Mouse (Mus musculus) lung, adult 2 months (tissue): Measurements from ENCODE around the gene Taf3.

ENCODE experiments used
- CTCF ChIP-seq: fragments of 200-500 bp; IDR thresholded peaks from 2 replicates; pipeline ENCODE4 v1.5.1; 2011; ENCODE audit warnings: mild to moderate bottlenecking, low read length, control low read depth; ENCODE audit not compliant: insufficient read depth
- POLR2A ChIP-seq: fragments of 200-500 bp; IDR thresholded peaks from 2 replicates; pipeline ENCODE4 v1.6.1; 2011; ENCODE audit warnings: low read depth, mild to moderate bottlenecking, control low read depth, low read length, borderline replicate concordance; ENCODE audit errors: extremely low read depth

DNA sequence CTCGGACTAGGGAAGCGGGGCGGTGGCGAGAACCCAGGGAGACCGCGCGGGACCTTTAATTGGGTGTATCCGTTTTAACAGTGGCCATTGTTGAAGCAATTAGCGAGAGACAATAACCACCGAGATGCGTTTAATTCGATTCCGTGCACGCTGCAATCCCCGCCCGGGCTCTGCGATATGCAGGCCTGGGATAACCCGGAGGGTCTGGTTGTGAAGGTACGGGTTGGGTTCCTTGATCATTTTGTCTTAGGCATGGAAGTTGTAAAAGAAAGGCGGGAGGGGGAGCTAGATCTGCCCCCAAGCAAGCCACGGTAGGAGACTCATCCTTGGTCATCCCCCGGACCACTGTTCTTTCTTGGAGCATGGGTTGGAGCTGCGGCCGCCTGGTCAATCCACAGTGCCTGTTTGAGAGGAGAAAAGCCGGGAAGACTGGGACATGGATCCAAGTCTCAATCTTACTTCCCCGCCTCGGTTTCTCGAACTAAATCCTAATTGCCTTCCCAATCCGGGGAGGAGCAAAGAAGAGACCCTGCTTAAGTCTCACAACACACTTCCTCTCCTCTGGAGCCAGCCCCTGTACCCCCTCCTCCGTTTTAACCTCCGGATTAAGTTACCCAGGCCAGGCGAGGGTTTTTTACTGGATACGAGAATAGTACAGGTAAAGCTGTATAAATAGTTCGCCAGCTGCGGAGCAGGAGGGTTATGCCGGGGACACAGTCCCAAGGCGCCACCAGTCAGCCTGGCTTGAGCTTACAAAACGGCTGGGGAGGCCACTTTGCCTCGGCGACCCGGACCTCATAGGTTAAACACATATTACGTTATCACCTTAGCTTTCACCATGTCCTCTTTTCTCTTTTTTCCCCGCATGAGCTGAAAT is 165.2 kb downstream of the Taf3 start:
- no peak for TF ChIP-seq CTCF
- TF ChIP-seq POLR2A: no peak
